Mouse (Mus musculus): ENCODE data around the gene Fam89b. TPM values are rescaled to one million over a fixed set of nuclear protein-coding genes. Genes with fewer than 3 reads are reported as not detected.
A peak's percentile ranks its signal among the peaks of the same experiment; 100 is the strongest.

The Fam89b gene
- polyA plus RNA-seq, 2 experiments from 2014 or later: 20.1 to 44.7 TPM

GRCm38 (mm10) chr19:5739446-5739845 lies 10.0 kb upstream of the Fam89b start:
- ATAC-seq: no peak

- no peak for ATAC-seq
Observed at GRCm38 (mm10) chr19:5734325-5734724, 4.9 kb upstream of the Fam89b start.

GRCm38 (mm10) chr19:5731264-5731978 lies 2.0 kb upstream of the Fam89b start:
- ATAC-seq: no peak

- ATAC-seq: no peak
Observed at GRCm38 (mm10) chr19:5730314-5731186, 1.1 kb upstream of the Fam89b start.

- no peak for ATAC-seq
Observed at GRCm38 (mm10) chr19:5728631-5729443, 616 bp downstream of the Fam89b start.

GRCm38 (mm10) chr19:5727701-5728100 lies 1.8 kb downstream of the Fam89b start:
- no peak for ATAC-seq

- peak; percentile 74 for ATAC-seq
Observed at GRCm38 (mm10) chr19:5726961-5727578, 2.4 kb downstream of the Fam89b start.

- ATAC-seq: peak; percentile 7
Observed at GRCm38 (mm10) chr19:5725767-5726515, 3.5 kb downstream of the Fam89b start, which contains the start of gene Ehbp1l1. Gene Ehbp1l1, minus strand, starts transcription at chr19:5726317.

GRCm38 (mm10) chr19:5725029-5725707 lies 4.3 kb downstream of the Fam89b start:
- no peak for ATAC-seq

GRCm38 (mm10) chr19:5724549-5724941 lies 4.9 kb downstream of the Fam89b start:
- ATAC-seq: no peak

- no peak for ATAC-seq
Observed at GRCm38 (mm10) chr19:5723934-5724548, 5.4 kb downstream of the Fam89b start.

- no peak for ATAC-seq
Observed at GRCm38 (mm10) chr19:5722848-5723425, 6.5 kb downstream of the Fam89b start.

GRCm38 (mm10) chr19:5721233-5721632 lies 8.2 kb downstream of the Fam89b start:
- ATAC-seq: no peak

GRCm38 (mm10) chr19:5716955-5717354 lies 12.5 kb downstream of the Fam89b start:
- no peak for ATAC-seq

- no peak for ATAC-seq
Observed at GRCm38 (mm10) chr19:5715793-5716688, 13.4 kb downstream of the Fam89b start.

- ATAC-seq: no peak
Observed at GRCm38 (mm10) chr19:5713730-5714129, 15.7 kb downstream of the Fam89b start.

- ATAC-seq: no peak
Observed at GRCm38 (mm10) chr19:5713255-5713654, 16.2 kb downstream of the Fam89b start.

GRCm38 (mm10) chr19:5711907-5712460 lies 17.5 kb downstream of the Fam89b start:
- ATAC-seq: no peak

- ATAC-seq: no peak
Observed at GRCm38 (mm10) chr19:5711218-5711617, 18.2 kb downstream of the Fam89b start.
